23 mouse cellular contexts compared by ENCODE assay signal in genomic region chr4:72175943-72176342, GRCm38 (mm10). TPM values are rescaled to one million over a fixed set of nuclear protein-coding genes. Genes with fewer than 3 reads are reported as not detected.
A peak's percentile ranks its signal among the peaks of the same experiment; 100 is the strongest.
DNase-seq lines count a peak whose midpoint lies in the region; ATAC-seq and TF ChIP-seq lines count a peak whose summit lies in the region.
"Had no signal": no experiment of that assay in that cellular context is flagged by ENCODE, and none has a peak within 500 bp of the region (broad histone marks: within the 10 kb centered on the region; RNA-seq: fewer than 3 reads in every experiment).

No protein-coding gene starts in this region.

- no peak for TF ChIP-seq CTCF in liver, postnatal 0 days (IDR thresholded peaks at IDR 0.05; ENCODE audit: low read depth)
- no peak for TF ChIP-seq CTCF in stomach, postnatal 0 days (IDR thresholded peaks at IDR 0.05; ENCODE audit: low read depth)

- no peak overlapping the region for H3K4me2 ChIP-seq in liver, embryonic 13.5 days
- no peak overlapping the region for H3K4me2 ChIP-seq in intestine, embryonic 15.5 days (replicated peaks)
- H3K4me2 ChIP-seq in liver, postnatal 0 days (ENCODE audit: low read depth, low read length), result no peak overlapping the region
- no peak overlapping the region for H3K4me2 ChIP-seq in stomach, postnatal 0 days (replicated peaks; ENCODE audit: low read depth)
- H3K4me2 ChIP-seq: embryonic facial prominence, embryonic 13.5 days; forebrain, embryonic 13.5 days; heart, embryonic 13.5 days; hindbrain, embryonic 15.5 days had no signal

- H3K9ac ChIP-seq in liver, embryonic 13.5 days, result no peak overlapping the region
- H3K9ac ChIP-seq in intestine, embryonic 15.5 days, result no peak overlapping the region
- H3K9ac ChIP-seq in liver, postnatal 0 days (replicated peaks), result no peak overlapping the region
- no peak overlapping the region for H3K9ac ChIP-seq in stomach, postnatal 0 days (ENCODE audit: low read length)
- H3K9ac ChIP-seq: embryonic facial prominence, embryonic 13.5 days; forebrain, embryonic 13.5 days; forebrain, postnatal 0 days; heart, embryonic 13.5 days; hindbrain, embryonic 15.5 days had no signal

- no peaks in the 10 kb centered on the region for H3K9me3 ChIP-seq in liver, embryonic 13.5 days (replicated peaks)
- no peaks in the 10 kb centered on the region for H3K9me3 ChIP-seq in intestine, embryonic 15.5 days
- no peaks in the 10 kb centered on the region for H3K9me3 ChIP-seq in liver, postnatal 0 days (ENCODE audit: low read length)
- H3K9me3 ChIP-seq in stomach, postnatal 0 days (ENCODE audit: control insufficient read depth, low read length), result no peaks in the 10 kb centered on the region
- H3K9me3 ChIP-seq: embryonic facial prominence, embryonic 13.5 days; forebrain, embryonic 13.5 days; heart, embryonic 13.5 days; hindbrain, embryonic 15.5 days had no signal

- TF ChIP-seq EP300 in liver, postnatal 0 days (IDR thresholded peaks at IDR 0.05; ENCODE audit: low read depth), result no peak
- TF ChIP-seq EP300 in stomach, postnatal 0 days (optimal IDR thresholded peaks at IDR 0.05), result no peak

- H3K27ac ChIP-seq in liver, embryonic 13.5 days, result no peak overlapping the region
- H3K27ac ChIP-seq in intestine, embryonic 15.5 days, result no peak overlapping the region
- no peak overlapping the region for H3K27ac ChIP-seq in liver, postnatal 0 days (ENCODE audit: low read depth)
- H3K27ac ChIP-seq in stomach, postnatal 0 days (replicated peaks), result no peak overlapping the region
- H3K27ac ChIP-seq: embryonic facial prominence, embryonic 13.5 days; forebrain, embryonic 13.5 days; gastrocnemius, adult 2 months; heart, embryonic 13.5 days; hindbrain, embryonic 15.5 days had no signal

- peak; percentile 59; the same call in 1 of the 2 replicates for ATAC-seq in liver, embryonic 13.5 days (ENCODE audit: low read depth)
- ATAC-seq in intestine, embryonic 15.5 days, result peak; percentile 69; the same call in 1 of the 2 replicates
- 0 out of 2 replicates have a peak, but pooled peaks have one; percentile 23 for ATAC-seq in liver, postnatal 0 days
- 0 out of 2 replicates have a peak, but pooled peaks have one; percentile 40 for ATAC-seq in stomach, postnatal 0 days (ENCODE audit: low FRiP score, low TSS enrichment)
- ATAC-seq: forebrain, embryonic 13.5 days; forebrain, postnatal 0 days; Patski had no signal

- H3K27me3 ChIP-seq in liver, embryonic 13.5 days, result no peaks in the 10 kb centered on the region
- H3K27me3 ChIP-seq in intestine, embryonic 15.5 days (replicated peaks), result no peaks in the 10 kb centered on the region
- H3K27me3 ChIP-seq in liver, postnatal 0 days (ENCODE audit: insufficient read depth, low read length), result no peaks in the 10 kb centered on the region
- H3K27me3 ChIP-seq in stomach, postnatal 0 days (ENCODE audit: control insufficient read depth, insufficient read depth, low read length), result no peaks in the 10 kb centered on the region
- H3K27me3 ChIP-seq: CH12.LX; embryonic facial prominence, embryonic 13.5 days; hindbrain, embryonic 15.5 days; Patski had no signal

- peaks cover 5% of the 10 kb centered on the region for H3K36me3 ChIP-seq in liver, embryonic 13.5 days
- H3K36me3 ChIP-seq in intestine, embryonic 15.5 days, result no peaks in the 10 kb centered on the region
- H3K36me3 ChIP-seq in liver, postnatal 0 days (replicated peaks; ENCODE audit: insufficient read depth, low read length), result peaks cover 4% of the 10 kb centered on the region; the same call in 1 of the 2 replicates
- no peaks in the 10 kb centered on the region for H3K36me3 ChIP-seq in stomach, postnatal 0 days (ENCODE audit: control insufficient read depth, insufficient read depth, low read length)

- no peak overlapping the region for H3K4me3 ChIP-seq in liver, embryonic 13.5 days (replicated peaks)
- H3K4me3 ChIP-seq in intestine, embryonic 15.5 days (replicated peaks), result no peak overlapping the region
- no peak overlapping the region for H3K4me3 ChIP-seq in liver, postnatal 0 days (ENCODE audit: low read depth, low read length)
- H3K4me3 ChIP-seq in stomach, postnatal 0 days (ENCODE audit: low read depth, low read length), result no peak overlapping the region
- H3K4me3 ChIP-seq: embryonic facial prominence, embryonic 13.5 days; forebrain, embryonic 13.5 days; gastrocnemius, adult 2 months; heart, embryonic 13.5 days; hindbrain, embryonic 15.5 days had no signal

- no peak for DNase-seq in liver, embryonic 13.5 days
- no peak for DNase-seq in liver
- DNase-seq in liver, postnatal 0 days, result no peak
- DNase-seq in stomach, postnatal 0 days (ENCODE audit: low spot score), result no peak
- no peak for DNase-seq in layer of hippocampus, postnatal 10 days (ENCODE audit: low spot score in 2 of 2)
- no peak for DNase-seq in thymus, postnatal 14 days
- DNase-seq: adrenal gland, adult 8-10 months; adrenal gland, postnatal 36 days; cerebellum, adult 11 months; cerebellum, adult 8-10 months; cerebellum, postnatal 14 days; forebrain, postnatal 0 days; gastrocnemius, adult 2 months; gastrocnemius, postnatal 25 days; heart, adult 11 months; heart, postnatal 36 days had no signal

- 0 out of 2 replicates have a peak, but pooled peaks cover 6% of the 10 kb centered on the region for H3K4me1 ChIP-seq in liver, embryonic 13.5 days (replicated peaks)
- no peaks in the 10 kb centered on the region for H3K4me1 ChIP-seq in intestine, embryonic 15.5 days (replicated peaks)
- H3K4me1 ChIP-seq in liver, postnatal 0 days (ENCODE audit: insufficient read depth), result 0 out of 2 replicates have a peak, but pooled peaks cover 2% of the 10 kb centered on the region
- no peaks in the 10 kb centered on the region for H3K4me1 ChIP-seq in stomach, postnatal 0 days (replicated peaks; ENCODE audit: control insufficient read depth, insufficient read depth)
- H3K4me1 ChIP-seq: embryonic facial prominence, embryonic 13.5 days; heart, embryonic 13.5 days; hindbrain, embryonic 15.5 days had no signal

- 72% methylated on average over 1 of the region's 1 CpGs for WGBS in liver, embryonic 13.5 days (ENCODE audit: insufficient replicate concordance)
- WGBS in intestine, embryonic 15.5 days, result 82% methylated on average over 1 of the region's 1 CpGs
- 86% methylated on average over 1 of the region's 1 CpGs for WGBS in liver, postnatal 0 days (ENCODE audit: insufficient replicate concordance)
- 38% methylated on average over 1 of the region's 1 CpGs for WGBS in stomach, postnatal 0 days

RNA-seq across cellular contexts. Expression of gene Tle1, which starts 24.8 kb away (rescaled TPM):
- polyA plus RNA-seq in liver, embryonic 13.5 days (2015; fragmentation: Nextera tagmentation; extraction: Ambion mirVana), result 5.6 and 6.1 TPM in 2 replicates
- polyA plus RNA-seq in intestine, embryonic 15.5 days (2015; fragmentation: Nextera tagmentation; extraction: Ambion mirVana), result 18.0 and 19.9 TPM in 2 replicates
- 20.3 and 21.2 TPM in 2 replicates for polyA plus RNA-seq in liver, postnatal 0 days (2015; fragmentation: Nextera tagmentation; extraction: Ambion mirVana)
- polyA plus RNA-seq in stomach, postnatal 0 days (2015; fragmentation: Nextera tagmentation; extraction: Ambion mirVana), result 10.0 and 11.3 TPM in 2 replicates
- 10 to 100 TPM; 57.4 to 57.9 TPM for total RNA-seq in layer of hippocampus, postnatal 10 days (2021)
- total RNA-seq: CH12.LX had no signal
